Mouse (Mus musculus) cortical plate, adult 2 months (tissue): ENCODE measurements around the gene Kif21a. TPM values are rescaled to one million over a fixed set of nuclear protein-coding genes. Genes with fewer than 3 reads are reported as not detected.

Experiments
- H3K27ac ChIP-seq: fragments of 200-500 bp; 2 replicates; pipeline ENCODE4 v1.5.1; 2012; ENCODE audit warnings: low read length, control low read depth, inconsistent platforms; ENCODE audit not compliant: insufficient read depth
- H3K4me1 ChIP-seq: fragments of 200-500 bp; 2 replicates; pipeline ENCODE4 v1.6.1; 2011; ENCODE audit warnings: low read length; ENCODE audit not compliant: control insufficient read depth, insufficient read depth
- H3K4me3 ChIP-seq: fragments of 200-500 bp; 2 replicates; pipeline ENCODE4 v1.5.1; 2011; ENCODE audit warnings: mild to moderate bottlenecking, low read length, control low read depth; ENCODE audit not compliant: insufficient read depth
- CTCF ChIP-seq: fragments of 200-500 bp; IDR thresholded peaks from 2 replicates; pipeline ENCODE4 v1.5.1; 2011; ENCODE audit warnings: mild to moderate bottlenecking, control low read depth, low read length; ENCODE audit not compliant: insufficient read depth; ENCODE audit errors: extremely low read depth
- POLR2A ChIP-seq: fragments of 200-500 bp; IDR thresholded peaks from 2 replicates; pipeline ENCODE4 v1.6.1; 2011; ENCODE audit warnings: mild to moderate bottlenecking, low read length, control low read depth; ENCODE audit not compliant: insufficient read depth; ENCODE audit errors: extremely low read depth
- polyA plus RNA-seq: library from polyadenylated mRNA; depleted of rRNA; stranded (reverse); fragments of >200 nt; gene quantifications from 2 replicates; pipeline ENCODE4 v1.2.3, GENCODE M21; 2012; rRNA removed

Gene Kif21a
- polyA plus RNA-seq, result 73.1 and 77.5 TPM in 2 replicates

GRCm38 (mm10) chr15:91049496-91050441 lies at the start of gene Kif21a:
TSS of gene Kif21a (minus strand) at chr15:91049948.
- Histone ChIP-seq H3K4me3 (peak within 1 kb of the TSS; percentile 99), H3K27ac (peak within 1 kb of the TSS; percentile 99), H3K4me1 (peaks cover 3% of the 10 kb centered on the region)
- TF ChIP-seq POLR2A, result peak; percentile 43; the same call in 1 of the 2 replicates
- TF ChIP-seq CTCF, result no peak

DNA sequence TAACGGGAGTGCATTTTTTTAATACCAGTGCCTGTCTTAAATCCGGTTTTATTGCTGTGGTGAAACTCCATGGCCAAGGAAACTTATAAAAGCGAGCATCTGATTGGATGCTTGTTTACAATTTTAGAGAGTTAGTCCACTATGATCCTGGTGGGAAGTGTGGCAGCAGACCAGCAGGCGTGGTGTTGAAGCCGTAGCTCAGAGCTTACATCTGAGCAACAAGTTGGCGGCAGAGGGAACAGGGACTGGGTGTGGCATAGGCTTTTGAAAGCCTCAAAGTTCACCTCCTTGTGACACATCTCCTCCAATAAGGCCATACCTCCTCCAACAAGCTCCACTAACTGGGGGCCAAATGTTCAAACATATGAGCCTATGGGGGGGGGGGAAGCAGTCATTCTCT lies 46.9 kb upstream of the Kif21a start:
- Histone ChIP-seq H3K27ac (no peak overlapping the region), H3K4me3 (no peak overlapping the region), H3K4me1 (no peaks in the 10 kb centered on the region)
- TF ChIP-seq CTCF, result no peak
- TF ChIP-seq POLR2A, result no peak

DNA sequence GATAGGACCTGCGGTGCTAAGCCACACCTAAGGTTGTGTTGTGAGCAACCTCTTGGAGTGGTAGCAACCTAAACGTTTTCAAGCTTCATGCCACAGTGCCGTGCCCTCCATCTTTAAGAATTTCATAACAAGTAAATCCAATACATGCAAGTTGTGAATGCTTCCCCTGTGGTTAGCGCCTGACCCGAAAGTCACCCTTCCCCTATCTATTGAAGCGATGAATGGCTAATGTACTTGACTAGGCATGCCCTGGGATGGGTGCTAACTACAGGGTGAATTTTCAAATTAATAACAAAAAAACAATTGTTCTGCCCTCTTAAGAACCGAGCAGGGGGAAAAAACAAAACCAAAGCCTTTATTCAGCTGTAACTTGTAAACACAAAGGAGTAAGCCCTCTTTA lies 39.7 kb upstream of the Kif21a start:
- Histone ChIP-seq H3K4me1 (no peaks in the 10 kb centered on the region), H3K4me3 (no peak overlapping the region), H3K27ac (no peak overlapping the region)
- no peak for TF ChIP-seq CTCF
- no peak for TF ChIP-seq POLR2A

GRCm38 (mm10) chr15:91088071-91088470 lies 38.3 kb upstream of the Kif21a start:
- TF ChIP-seq POLR2A (no peak), CTCF (no peak)
- Histone ChIP-seq H3K4me1 (no peaks in the 10 kb centered on the region), H3K4me3 (no peak overlapping the region), H3K27ac (no peak overlapping the region)

GRCm38 (mm10) chr15:91077457-91078410 lies 28.0 kb upstream of the Kif21a start:
- TF ChIP-seq POLR2A (no peak), CTCF (no peak)
- Histone ChIP-seq H3K4me1 (no peaks in the 10 kb centered on the region), H3K27ac (no peak overlapping the region), H3K4me3 (no peak overlapping the region)

DNA sequence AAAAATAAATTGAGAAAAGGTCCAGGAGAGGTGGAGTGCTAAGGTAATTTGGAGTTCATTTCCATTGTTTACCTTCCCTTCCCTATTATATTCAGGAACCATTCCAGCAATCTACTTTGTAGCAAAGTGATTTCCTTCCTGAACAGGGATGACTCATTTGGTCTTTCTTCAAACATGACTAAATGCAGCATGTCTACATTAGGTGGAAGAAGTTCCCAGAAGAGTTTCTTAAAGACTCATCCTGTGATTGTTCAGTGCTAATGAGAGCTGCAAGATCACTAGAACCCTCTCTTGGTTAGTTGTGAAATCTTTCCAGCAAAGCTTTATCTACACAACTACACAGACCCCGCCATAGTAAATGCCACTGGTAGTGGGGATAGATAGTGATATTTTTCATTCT lies 22.7 kb upstream of the Kif21a start:
- Histone ChIP-seq H3K27ac (no peak overlapping the region), H3K4me1 (no peaks in the 10 kb centered on the region)
- TF ChIP-seq POLR2A, result no peak
- TF ChIP-seq CTCF, result no peak

DNA sequence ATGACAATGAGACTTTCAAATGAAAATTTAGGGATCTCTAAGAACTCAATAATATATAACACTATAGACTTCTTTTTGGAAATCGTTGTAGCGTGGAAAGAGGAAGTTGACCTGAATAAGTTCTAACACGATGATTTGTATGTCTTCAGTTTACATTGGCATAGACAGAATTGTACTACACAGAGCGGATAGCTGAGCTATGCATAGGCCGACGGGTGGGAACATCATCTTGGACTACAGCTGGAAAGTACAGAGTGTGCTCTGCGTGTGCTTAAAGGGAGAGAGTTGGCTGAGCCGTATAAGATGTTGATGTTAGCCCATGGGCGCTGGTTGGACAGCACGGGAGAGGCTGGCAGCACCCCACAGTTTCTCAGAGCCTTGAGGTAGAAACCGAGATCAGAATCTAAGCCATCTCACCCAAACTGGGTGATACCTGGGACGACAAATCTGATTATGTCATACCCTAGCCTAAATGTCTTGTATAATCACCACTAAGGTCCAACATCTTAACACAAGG lies 14.6 kb upstream of the Kif21a start:
- no peak overlapping the region for H3K27ac ChIP-seq
- TF ChIP-seq CTCF (no peak), POLR2A (no peak)
- no peaks in the 10 kb centered on the region for H3K4me1 ChIP-seq
- no peak overlapping the region for H3K4me3 ChIP-seq

More for the DNA sequence above, 22.7 kb upstream of the Kif21a start:
- H3K4me3 ChIP-seq, result no peak overlapping the region

GRCm38 (mm10) chr15:91063845-91064244 lies 14.1 kb upstream of the Kif21a start:
- no peak for TF ChIP-seq CTCF
- TF ChIP-seq POLR2A, result no peak
- Histone ChIP-seq H3K27ac (no peak overlapping the region), H3K4me3 (no peak overlapping the region)

GRCm38 (mm10) chr15:91056866-91057342 lies 7.2 kb upstream of the Kif21a start:
- no peak overlapping the region for H3K27ac ChIP-seq
- H3K4me1 ChIP-seq, result no peaks in the 10 kb centered on the region
- no peak overlapping the region for H3K4me3 ChIP-seq
- TF ChIP-seq CTCF (no peak), POLR2A (no peak)

More at GRCm38 (mm10) chr15:91063845-91064244, 14.1 kb upstream of the Kif21a start:
- no peaks in the 10 kb centered on the region for H3K4me1 ChIP-seq
